Mouse (Mus musculus): ENCODE results near the gene Mmp2.
A peak's percentile ranks its signal among the peaks of the same experiment; 100 is the strongest.
"Not testable (repeated sequence)": the region's sequence is repeated elsewhere in the genome, so short reads cannot be mapped to it uniquely, and the experiment has no call there.

Mmp2 gene

DNA sequence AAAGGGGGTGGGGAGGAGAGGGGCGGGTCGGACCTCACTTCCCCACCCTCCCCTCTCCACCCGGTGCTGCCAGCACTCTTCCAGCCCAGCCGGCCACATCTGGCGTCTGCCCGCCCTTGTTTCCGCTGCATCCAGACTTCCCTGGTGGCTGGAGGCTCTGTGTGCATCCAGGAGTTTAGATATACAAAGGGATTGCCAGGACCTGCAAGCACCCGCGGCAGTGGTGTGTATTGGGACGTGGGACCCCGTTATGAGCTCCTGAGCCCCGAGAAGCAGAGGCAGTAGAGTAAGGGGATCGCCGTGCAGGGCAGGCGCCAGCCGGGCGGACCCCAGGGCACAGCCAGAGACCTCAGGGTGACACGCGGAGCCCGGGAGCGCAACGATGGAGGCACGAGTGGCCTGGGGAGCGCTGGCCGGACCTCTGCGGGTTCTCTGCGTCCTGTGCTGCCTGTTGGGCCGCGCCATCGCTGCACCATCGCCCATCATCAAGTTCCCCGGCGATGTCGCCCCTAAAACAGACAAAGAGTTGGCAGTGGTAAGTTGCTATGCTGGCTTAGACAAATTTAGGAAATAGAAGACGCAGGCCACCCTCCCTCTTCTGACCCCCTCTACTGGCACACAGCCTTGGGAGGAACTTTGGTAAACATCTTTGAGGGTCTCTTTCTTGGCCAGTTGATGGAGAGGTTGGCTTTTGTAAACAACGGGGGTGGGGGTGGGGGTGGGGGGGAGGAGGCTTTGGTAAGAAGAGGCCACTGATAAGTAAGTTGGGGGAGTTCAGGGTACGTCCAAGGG lies at the start of gene Mmp2:
Gene Mmp2, plus strand, starts transcription at position 49 of the 792 bp plus-strand sequence.
- peak; percentile 43 for DNase-seq

DNA sequence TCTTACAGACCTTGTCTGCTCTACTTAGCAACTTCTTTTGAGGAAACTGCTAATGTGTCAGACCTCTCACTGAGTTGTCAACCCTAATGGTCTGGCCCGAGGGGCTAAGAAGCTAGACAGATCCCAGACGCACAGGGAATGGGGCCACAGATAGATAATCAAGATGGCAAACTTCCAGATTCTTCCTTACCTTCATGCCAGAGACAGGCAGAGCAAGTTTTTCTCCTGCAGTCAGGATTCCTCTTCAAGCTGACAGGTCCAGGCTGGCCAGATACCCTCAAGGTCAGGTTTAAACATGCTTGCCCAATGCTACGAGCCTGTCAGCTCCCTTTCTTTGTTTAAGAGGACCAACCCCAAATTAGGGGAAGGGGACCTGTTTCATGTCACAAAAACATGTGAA lies 46.1 kb upstream of the Mmp2 start:
- DNase-seq: no peak

DNA sequence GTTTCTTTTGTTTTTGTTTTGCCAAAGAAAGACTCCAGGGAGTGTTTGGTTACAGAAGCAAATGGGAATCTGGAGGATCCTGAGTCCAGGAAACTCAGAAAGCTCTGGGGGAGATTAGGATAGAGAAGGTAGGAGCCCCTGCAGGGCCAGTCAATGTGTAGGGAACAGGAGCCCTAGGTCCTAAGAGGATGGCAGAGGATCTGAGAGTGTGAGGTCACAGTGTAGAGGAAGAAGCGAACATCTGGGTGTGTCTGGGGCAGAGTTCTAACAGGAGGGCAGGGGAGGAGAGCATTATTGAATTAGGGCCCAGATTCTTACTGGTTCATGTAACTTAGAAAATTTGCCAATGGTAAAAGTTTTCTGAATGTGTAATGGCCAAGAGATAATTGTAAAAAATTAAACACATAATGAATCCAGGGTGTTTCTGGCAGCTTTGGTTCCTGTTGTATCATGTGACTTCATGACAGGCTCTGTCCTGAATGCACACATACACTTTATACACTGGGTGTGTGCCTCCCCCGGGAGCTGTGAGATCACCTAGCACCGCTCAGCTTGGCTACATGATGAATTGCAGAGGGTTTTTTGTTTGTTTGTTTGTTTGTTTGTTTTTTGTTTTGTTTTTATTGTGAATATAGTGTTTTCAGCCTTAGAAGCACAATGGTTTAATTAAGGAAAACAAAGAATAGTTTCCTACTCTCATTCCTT lies 43.0 kb upstream of the Mmp2 start:
- DNase-seq: no peak

DNA sequence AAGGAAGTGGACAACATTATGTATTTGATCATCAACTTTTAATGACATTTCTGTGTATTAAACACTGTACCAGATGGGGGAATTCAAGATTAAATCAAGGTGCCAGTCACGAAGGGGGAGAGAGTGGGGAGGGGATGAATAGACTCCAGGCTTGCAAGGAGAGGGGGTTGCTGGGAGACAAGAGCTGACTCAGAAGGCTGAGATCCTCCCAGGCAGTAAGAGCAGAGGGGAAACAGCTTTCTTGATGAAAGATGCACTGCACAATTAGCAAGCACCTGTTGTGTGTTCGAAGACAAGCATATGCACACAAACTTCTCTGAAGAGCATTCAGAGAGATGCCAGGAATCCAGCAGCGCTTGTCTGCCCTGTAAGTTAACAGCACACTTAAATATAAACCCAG lies 36.3 kb upstream of the Mmp2 start:
- DNase-seq: no peak

DNA sequence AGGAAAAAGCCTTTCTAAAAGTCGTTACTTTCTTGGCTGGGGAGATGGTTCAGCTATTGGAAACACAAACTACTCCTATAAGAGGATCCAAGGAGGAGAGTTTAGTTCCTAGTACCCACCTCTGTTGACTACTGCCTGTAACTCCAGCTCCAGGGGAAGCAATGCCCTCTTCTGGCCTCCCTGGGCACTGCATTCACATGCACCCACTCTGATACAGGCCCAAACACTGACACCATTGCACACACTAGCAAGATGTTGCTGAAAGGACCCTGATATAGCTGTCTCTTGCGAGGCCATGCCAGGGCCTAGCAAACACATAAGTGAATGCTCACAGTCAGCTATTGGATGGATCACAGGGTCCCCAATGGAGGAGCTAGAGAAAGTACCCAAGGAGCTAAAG lies 35.1 kb upstream of the Mmp2 start:
- not testable (repeated sequence) for DNase-seq

DNA sequence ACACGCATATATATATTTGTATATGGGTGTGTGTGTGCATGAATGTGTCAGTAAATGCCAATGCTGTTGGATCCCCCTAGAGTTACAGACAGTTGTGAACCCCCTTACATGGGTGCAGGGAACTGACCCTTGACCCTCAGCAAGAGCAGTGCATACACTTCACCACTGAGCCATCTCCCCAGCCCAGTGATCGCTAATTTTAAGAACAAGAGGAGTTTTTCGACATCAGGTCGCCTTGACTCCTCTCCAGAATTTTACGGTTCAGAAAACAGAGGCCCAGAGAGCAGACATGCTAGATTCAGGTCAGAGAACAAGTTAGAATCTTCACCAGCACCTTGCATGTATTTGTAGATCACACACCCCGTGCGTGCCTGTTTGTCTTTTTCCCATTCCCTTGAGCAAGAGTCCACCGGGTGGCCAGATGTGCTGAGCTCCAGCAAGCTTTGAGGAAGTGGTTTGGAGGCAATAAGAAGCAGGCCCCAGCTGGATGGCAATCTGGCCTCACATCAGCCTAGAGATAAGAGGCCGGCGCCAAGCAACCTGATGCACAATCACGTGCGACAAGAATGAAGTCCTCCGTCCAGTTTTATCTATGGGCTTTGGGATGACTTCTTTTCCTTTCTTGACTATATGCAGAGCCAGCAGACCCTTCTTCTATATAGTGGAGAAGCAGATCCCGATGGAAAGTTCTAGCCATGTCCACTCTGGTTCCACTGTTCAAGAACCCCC lies 33.1 kb upstream of the Mmp2 start:
- no peak for DNase-seq

DNA sequence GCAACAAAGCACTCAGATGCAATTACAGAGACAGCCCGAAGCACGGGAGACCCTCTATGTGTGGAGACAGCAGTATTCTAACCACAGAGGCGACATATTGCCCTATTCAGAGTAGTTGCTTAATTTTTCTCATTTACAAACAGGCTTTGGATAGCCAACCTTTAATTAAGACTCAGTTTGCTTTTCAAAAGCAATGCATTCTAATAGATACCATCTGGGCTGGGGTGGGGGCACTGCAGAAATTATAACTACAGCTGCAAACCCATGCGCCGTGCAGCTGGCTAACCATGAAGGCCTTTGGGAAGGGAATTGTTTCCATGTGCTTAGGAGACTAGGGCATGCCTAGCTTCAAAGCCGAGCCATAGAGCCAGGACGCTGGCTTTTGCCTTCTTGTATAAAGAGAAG lies 29.6 kb upstream of the Mmp2 start:
- no peak for DNase-seq

DNA sequence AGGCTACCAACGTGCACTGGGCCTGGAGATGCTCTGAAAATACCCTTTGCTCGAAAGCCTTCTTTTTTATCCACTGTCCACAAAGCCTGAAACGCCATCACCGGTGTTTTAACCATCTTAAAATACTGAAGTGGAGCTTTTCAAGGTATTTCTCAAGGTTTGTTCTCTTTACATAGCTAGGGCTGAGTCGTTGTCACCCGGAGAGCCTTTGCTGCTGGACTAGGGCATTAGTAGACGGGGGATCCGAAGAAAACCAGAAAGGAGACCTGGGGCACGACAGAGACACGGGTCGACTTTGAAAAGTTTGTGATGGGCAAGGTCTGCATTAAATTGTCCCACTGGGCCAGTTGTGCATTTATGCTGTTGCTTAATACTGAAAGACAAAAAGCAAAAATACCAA lies 27.7 kb upstream of the Mmp2 start:
- no peak for DNase-seq

DNA sequence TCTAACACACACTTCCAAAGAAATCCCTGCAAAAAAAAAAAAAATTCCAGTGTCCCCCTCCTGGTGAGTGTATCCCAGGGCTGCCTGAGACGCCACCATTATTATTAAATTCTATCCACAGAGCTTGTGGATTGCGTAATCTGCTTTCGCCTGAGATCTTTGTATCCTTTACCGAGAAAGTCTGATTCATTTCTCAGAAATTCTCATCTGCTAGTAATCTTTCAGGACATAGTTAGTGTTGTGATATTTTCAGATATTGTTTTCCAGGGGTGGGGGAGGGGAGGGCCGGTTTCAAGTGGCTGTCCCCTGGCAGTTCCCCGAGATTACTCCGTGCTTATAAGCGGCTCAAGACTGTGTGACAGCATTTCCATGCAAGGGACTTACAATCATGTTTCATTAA lies 25.9 kb upstream of the Mmp2 start:
- no peak for DNase-seq

DNA sequence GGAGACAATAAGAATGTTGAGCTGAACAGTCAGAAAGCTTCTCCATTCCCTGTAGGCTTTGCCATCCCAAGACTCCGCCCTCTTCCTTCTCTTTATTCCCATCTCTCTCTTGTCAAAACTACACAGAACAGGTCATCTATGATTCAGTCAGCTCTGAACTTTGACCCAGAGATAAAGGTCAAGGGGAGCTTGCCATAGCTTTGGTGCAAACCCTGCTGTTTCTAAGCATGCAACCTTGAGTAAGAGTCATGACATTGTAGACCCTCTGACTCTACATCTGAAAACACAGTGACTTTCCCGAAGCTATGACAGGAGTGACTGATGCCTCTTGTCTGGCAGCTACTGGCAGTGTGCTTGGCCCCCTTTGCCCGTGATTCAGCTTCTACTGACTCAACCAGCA lies 24.5 kb upstream of the Mmp2 start:
- no peak for DNase-seq

DNA sequence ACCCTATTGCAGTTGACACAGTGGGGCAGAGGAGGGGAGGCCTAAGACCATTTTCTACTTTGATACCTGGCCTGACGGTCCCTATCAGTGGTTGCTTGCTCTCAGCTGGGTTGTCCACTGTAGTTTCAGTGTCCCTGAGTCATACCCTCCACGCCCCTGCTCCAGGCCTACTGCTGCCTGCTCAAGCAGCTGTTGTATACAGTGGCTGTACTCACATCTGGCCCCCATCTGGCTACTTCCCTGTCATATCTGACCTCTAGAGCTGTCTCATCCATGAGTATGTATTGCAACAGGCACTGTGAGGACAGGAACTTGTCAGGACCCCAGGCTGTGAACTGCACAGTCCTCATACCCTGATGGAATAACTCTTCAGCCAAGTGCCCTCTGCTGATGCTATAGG lies 14.3 kb upstream of the Mmp2 start:
- DNase-seq: no peak

DNA sequence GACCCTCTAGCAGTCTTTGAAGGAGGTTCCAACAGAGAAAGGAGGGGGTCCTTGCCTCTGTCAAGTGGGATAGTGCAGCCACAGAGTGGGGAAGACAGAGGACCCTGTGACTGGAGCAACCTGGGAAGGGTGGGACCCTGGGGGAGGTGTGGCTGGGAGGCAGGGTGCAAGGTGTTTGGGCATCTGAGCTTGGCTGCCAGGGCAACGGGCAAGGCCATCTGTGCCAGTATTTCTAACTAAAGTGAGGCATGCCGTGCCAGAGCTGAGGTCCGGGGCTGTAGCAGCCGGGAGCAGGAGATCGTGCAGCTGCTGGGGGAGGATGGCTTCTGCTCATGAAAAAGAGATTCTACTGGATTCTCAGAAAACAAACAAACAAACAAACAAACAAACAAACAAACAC lies 11.4 kb upstream of the Mmp2 start:
- DNase-seq: no peak

DNA sequence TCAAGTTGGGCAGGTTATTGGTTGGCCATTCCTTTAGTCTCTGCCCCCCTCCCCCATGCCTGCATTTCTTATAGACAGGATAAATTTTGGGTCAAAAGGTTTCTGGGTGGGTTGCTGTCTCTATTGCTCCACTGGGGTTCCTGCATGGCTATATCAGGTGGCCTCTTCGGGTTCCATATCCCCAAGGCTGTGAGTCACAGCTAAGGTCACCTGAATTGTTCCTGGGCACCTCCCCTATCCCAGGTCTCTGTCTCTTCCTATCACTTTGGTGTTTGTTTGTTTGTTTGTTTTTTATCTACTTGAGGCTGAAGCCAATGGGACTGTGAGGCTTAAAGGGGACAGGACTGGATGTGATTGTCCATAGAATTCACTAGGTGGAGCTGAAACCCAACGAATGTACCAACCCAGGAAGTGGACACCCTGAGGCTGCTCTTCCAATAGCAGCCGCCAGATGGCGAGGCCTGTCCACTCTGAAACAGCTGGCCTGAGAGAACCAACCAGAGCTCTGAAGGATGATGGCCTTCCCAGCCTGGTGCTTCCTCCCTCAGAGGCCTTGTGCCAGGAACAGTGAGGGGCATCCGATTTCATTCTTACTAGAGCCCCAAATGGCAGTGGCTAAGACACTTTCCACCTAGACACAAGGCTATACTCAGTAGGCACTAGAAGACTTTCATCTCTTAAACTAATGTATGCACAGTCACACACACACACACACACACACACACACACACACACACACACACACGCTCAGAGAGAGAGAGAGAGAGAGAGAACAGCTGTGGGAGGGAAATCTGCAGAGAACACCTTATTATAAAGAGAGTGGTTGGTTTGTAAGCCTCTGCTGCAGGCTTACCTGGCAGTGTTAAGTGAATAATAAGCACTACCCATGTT lies 8.9 kb upstream of the Mmp2 start:
- peak; percentile 79 for DNase-seq

DNA sequence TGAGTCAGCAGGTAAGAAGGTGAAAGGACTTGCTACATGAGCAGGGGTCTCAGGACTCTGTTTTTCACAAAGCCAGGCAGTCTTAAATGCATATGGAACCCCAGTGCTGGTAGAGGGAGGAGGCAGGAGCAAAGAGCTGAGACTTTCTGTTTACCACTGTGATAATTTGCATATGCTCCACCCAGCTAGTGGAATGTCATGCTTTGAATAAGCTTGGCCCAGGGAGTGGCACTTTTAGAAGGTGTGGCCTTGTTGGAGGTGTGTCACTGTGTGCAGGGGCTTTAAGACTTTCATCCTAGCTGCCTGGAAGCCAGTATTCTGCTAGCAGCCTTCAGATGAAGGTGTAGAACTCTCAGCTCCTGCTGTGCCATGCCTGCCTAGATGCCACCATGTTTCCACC lies 5.9 kb upstream of the Mmp2 start:
- no peak for DNase-seq

DNA sequence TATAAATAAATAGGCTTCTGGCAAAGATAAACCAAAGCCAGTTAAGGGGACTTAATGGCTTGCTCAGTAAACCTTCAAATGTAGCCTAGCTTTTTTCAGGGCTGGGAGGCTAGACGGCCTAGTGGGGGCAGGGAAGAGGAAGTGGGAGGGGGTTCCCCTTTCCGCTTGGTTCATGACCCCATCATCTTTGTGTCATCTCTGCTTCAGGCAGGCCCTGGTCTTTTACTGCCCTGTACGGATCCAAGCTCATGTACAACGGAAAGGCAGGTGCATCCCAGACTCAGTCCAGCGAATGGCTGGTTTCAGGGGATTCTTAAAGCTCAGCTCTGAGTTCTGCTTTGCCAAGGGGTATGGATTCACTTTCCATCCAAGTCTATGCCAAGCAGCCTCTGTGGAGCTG lies 4.7 kb upstream of the Mmp2 start:
- no peak for DNase-seq

DNA sequence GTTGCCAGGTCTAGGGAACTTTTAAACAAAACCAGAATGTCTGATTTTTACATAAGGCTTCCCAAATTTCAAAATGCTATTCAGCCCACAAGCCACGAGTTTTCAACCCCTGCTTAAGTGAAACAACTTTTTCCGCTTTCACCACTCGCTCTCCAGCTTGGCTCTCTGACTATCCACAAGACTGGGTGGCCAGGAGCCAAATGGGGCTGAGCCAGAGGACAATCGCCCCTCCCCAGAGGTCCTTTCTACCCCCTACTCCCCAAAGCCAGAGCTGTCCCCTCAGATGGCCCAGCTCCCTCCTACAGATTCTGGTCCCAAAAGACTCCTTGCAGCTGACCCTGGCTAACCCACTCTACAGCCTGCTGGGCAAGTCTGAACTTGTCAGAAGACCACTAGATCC lies 1.1 kb upstream of the Mmp2 start:
- no peak for DNase-seq

DNA sequence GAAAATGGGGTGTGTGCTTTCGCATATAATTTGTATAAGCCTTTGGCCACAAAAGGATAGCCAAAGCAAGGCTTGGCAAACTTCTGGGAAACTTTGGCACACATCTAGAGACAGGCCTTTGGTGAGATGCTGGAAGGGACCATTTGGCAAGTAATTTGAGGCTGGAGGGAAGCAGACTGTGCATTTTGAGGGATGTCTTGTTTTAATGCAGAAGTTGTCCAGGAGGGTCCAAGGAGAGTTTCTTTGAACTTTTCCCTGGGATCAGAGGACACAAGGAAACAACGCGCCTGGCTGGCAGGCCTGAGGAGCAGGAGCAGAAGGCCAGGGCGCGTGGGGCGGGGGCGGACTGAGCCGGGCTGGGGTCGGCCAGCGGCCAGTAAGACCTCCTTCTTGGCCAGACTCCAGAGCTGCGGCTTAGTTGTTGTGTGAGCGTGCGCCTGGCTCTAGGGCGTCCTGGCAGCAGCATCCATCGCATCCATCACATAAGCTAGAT lies 1.2 kb downstream of the Mmp2 start:
- DNase-seq: peak; percentile 32

DNA sequence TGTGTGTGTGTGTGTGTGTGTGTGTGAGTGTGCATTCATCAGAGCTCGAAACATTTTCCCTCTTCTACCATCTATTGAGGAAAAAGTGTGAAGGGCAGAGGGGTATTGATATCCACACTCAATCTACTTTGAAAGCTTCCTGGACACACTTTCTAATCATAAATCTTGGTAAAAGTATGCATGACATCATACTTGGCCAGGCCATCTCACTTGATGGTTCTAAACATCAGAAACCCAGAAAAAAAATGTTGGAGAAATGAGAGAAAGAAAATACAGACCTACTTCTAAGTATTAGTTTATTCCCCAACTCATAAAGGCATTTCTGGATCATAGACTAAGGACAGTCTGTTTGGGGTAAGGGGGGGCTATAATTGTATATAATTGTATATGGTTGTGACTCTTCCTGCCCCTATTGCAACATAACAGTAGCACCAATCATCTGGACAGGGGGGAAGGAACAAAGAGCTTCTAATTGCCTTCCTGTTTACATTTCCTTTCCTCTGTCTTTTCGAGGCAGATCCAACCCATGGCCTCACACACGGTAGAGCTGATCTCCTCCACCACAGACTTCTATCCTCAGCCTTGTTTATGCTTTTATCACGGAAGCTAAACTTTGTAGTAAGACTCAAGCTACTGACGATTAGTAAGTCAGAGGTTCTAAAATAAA lies 7.1 kb downstream of the Mmp2 start:
- DNase-seq: no peak

DNA sequence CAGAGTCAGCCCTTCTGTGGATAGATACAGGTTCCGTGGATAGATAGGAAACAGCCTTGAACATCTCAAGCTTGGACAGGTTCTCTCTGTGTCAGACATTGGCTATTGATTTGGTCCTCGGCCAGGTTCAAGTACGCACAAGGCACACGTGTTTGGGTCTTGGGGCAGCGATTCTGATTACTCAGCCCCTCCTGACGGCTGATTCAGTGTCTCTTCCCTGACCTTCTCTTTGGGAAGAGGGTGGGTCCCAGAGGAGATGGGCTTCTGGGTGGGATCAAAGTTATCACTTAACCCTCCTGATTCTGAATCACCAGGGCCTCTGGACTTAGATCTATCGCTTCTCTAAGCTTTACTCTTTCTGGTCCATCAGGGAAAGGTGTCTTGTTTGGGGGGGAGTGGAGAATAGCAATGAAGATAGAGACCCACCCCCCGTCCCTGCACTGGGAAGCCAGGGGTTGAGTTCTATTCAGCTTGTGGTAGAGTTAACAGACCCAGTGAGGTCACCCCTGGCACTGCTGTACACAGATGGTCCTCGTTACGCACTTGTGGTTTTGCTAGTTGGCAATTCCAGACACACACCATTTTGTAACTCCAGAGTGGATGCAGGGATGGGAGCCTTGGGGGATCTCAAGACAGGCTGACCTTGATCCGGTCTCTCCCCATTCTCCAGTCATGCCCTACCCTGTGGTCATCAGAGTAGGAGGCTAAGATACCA lies 7.9 kb downstream of the Mmp2 start:
- DNase-seq: no peak

DNA sequence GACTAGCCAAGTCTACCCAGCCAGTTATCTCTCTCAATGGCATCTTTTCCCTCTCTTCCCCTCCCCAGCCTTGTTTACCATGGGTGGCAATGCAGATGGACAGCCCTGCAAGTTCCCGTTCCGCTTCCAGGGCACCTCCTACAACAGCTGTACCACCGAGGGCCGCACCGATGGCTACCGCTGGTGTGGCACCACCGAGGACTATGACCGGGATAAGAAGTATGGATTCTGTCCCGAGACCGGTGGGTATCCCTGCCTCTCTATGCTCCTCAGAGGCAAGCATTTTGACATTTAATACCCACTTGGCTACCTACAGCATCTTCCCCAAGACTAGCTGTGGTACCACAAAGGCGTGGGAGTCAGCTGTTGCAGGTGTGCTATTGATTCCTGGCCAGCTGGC lies 8.8 kb downstream of the Mmp2 start:
- no peak for DNase-seq

DNA sequence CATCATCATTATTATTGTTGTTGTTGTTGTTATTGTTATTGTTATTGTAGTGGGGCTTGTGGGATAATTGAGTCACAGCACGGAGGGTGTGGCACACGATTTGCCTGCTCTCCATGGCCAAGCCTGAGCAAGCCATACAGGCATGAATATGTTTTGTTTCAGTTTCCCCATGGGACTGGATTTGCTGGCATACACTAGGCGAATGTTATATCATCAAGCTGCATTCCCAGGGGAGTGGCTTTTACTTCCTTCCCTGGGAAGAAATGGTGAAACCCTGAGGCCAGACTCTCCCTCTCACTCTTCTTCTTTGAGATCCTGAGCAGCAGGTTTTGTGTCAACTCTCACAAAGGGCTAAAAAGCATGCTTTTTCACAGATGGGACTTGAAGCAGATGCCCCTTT lies 11.5 kb downstream of the Mmp2 start:
- no peak for DNase-seq
